Mouse (Mus musculus) cerebellum, postnatal 36 days (tissue): ENCODE measurements around the gene Tle1.

Experiments used
- DNase-seq, 2 experiments: peaks; one replicate each; pipeline ENCODE4 v3.0.0; 2021 to 2022; ENCODE audit warnings: mixed read lengths in 2 of 2

Tle1 gene

GRCm38 (mm10) chr4:72200559-72201409 lies at the start of gene Tle1:
TSS of gene Tle1 (minus strand) at chr4:72200919.
- DNase-seq: peak; percentile 97 to 99

GRCm38 (mm10) chr4:72233584-72234219 lies 33.0 kb upstream of the Tle1 start:
- no peak for DNase-seq

GRCm38 (mm10) chr4:72232206-72232605 lies 31.5 kb upstream of the Tle1 start:
- no peak for DNase-seq

- no peak for DNase-seq
These were observed 30.1 kb upstream of the Tle1 start for GRCm38 (mm10) chr4:72230832-72231231.

- DNase-seq: no peak
These were observed 20.9 kb upstream of the Tle1 start for GRCm38 (mm10) chr4:72221629-72222028.

- no peak for DNase-seq
These were observed 3.8 kb upstream of the Tle1 start for GRCm38 (mm10) chr4:72204420-72205045.

GRCm38 (mm10) chr4:72201521-72201991 lies 837 bp upstream of the Tle1 start:
- peak; percentile 32 to 55 for DNase-seq

GRCm38 (mm10) chr4:72199571-72200558 lies 854 bp downstream of the Tle1 start:
- peak; percentile 53 to 58 for DNase-seq

- peak; percentile 69 to 73 for DNase-seq
These were observed 1.8 kb downstream of the Tle1 start for GRCm38 (mm10) chr4:72198877-72199411.

GRCm38 (mm10) chr4:72197888-72198605 lies 2.7 kb downstream of the Tle1 start:
- peak; percentile 3 to 17 for DNase-seq

- no peak for DNase-seq
These were observed 5.4 kb downstream of the Tle1 start for GRCm38 (mm10) chr4:72195116-72195835.

GRCm38 (mm10) chr4:72193276-72193675 lies 7.4 kb downstream of the Tle1 start:
- DNase-seq: no peak

- no peak for DNase-seq
These were observed 16.2 kb downstream of the Tle1 start for GRCm38 (mm10) chr4:72184476-72184875.

- DNase-seq: no peak
These were observed 18.3 kb downstream of the Tle1 start for GRCm38 (mm10) chr4:72182343-72182988.

GRCm38 (mm10) chr4:72175943-72176342 lies 24.8 kb downstream of the Tle1 start:
- no peak for DNase-seq

GRCm38 (mm10) chr4:72168267-72168666 lies 32.5 kb downstream of the Tle1 start:
- DNase-seq: no peak

GRCm38 (mm10) chr4:72167761-72168229 lies 32.9 kb downstream of the Tle1 start:
- DNase-seq: no peak

GRCm38 (mm10) chr4:72167171-72167570 lies 33.5 kb downstream of the Tle1 start:
- DNase-seq: no peak

GRCm38 (mm10) chr4:72166561-72166960 lies 34.2 kb downstream of the Tle1 start:
- DNase-seq: no peak

GRCm38 (mm10) chr4:72165765-72166164 lies 35.0 kb downstream of the Tle1 start:
- no peak for DNase-seq
